Mouse (Mus musculus) brain, embryonic 18.5 days (tissue): ENCODE results near the gene Aldh2.

Experiments
- DNase-seq: peaks from one replicate; pipeline ENCODE4 v3.0.0-alpha.2; 2012; ENCODE audit warnings: low read depth, low spot score

Aldh2 gene

GRCm38 (mm10) chr5:121595758-121596157 lies 2.1 kb upstream of the Aldh2 start:
- DNase-seq: no peak

GRCm38 (mm10) chr5:121594714-121595313 lies 1.2 kb upstream of the Aldh2 start:
- DNase-seq: no peak

- DNase-seq: no peak
Observed at GRCm38 (mm10) chr5:121592816-121593407, 712 bp downstream of the Aldh2 start.

- DNase-seq: no peak
Observed at GRCm38 (mm10) chr5:121592064-121592815, 1.4 kb downstream of the Aldh2 start.

DNA sequence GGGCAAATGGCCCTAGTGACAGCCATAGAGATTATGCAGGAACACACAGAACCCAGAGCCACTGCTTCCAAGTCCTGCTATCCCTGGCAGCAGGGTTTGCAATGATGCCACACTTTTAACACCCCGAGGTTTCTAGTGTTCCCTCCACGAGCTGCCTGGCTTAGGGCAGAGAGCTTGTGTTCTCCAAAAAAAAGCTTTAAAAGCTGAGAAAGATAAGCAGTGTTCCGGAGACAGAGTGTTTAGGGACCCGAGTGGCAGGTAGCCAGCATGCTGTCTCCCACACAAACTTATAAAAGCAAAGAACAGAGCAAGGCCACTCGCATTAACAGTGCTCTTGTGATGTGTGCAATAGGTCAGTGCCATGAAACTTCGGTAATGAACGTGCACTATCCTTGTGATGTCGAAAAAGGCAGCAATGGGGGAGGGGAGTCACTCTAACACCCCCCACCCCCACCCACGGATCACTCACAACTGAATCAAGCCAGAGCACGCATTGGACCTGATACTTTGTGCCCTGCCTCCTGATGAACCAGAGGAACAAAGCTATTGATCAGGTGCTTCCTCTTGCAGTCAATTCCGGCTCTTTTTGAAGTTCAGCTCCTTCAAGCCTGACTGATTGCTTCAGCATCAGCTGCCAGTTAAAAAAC lies 2.1 kb downstream of the Aldh2 start:
- DNase-seq: no peak

- DNase-seq: no peak
Observed at GRCm38 (mm10) chr5:121589928-121590327, 3.7 kb downstream of the Aldh2 start.

DNA sequence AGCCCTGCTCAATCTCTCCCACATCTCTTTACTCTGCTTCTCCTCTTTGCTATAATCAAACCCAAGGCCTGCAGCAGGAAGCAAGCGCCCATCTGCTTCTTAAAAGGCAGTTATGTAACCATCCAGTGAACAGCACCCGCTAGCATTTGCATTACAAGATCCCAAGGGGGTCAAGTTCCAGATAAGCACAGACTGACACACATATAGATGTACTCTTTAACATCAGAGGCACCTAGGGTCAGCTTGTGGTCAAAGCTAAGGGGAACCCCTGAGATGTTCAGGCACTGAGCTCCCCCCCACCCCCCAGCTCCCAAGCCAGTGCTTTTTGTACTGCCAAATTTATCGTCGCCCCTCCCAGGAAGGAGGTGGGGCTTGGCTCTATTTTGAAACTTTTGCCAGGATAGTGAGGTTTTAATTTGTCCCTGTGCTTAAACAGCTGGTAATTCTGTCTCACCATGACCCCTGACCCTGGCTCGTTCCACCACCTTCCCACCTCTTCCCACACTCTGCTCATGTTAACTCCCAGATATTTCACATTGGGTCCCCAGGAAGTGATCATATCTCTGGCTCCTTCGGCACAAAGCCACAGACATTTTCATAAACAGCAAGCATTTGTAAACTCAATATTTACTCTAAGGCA lies 7.1 kb downstream of the Aldh2 start:
- DNase-seq: no peak

GRCm38 (mm10) chr5:121585699-121586098 lies 7.9 kb downstream of the Aldh2 start:
- DNase-seq: no peak

- no peak for DNase-seq
Observed at GRCm38 (mm10) chr5:121585005-121585404, 8.6 kb downstream of the Aldh2 start.

DNA sequence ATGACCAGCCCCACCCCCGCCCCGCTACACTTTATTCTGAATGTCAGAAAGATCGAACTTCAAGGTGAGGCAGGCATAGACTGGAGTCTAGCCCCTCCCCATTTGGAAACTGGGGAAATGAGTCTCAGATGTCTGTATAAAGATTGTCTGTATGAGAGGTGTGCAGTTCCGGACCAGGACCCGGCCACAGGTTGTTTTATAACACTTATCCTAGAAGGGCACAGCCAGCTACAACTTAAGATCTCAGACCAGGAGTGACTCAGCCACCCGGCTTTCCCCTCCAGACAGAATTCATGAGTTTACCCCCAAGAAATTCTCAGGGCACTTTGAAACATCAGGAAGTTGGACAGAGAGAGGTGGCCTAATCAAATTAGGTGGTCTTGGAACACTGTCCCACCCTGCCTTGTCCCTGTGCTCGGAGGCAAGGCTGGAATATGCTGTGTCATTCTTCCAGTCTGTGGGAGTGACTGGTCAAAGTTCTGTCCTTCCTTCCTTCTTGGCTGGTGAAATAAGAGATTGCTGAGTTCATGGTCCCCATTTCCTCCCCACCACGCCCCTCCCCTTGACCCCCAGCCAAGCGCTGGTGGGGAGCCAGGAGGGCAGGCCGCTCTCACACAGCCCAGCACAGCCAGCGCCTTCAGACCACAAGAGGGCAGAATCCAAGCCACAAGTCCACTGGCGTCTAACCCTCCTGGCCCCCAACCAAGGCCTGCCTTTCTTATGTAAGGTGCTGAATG lies 9.7 kb downstream of the Aldh2 start:
- peak; percentile 14 for DNase-seq

DNA sequence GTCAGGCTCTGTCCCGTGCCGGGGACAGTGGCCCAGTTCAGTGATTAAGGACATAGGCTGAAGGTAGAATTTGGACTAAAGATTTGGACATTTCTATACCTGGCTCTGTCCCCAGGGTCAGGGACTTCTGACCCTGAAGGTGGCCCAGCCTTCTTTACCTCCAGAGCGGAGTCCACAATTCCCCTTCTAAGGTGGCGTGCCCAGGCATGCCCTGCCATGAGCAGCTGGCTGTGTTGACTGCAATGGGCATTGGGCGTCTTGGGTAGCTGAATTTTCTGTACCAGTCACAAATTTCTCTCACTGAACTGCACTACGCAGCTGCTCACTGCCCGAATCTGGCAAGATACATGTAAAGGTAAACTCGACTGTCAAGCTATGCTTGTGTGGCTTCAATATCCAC lies 11.7 kb downstream of the Aldh2 start:
- no peak for DNase-seq

DNA sequence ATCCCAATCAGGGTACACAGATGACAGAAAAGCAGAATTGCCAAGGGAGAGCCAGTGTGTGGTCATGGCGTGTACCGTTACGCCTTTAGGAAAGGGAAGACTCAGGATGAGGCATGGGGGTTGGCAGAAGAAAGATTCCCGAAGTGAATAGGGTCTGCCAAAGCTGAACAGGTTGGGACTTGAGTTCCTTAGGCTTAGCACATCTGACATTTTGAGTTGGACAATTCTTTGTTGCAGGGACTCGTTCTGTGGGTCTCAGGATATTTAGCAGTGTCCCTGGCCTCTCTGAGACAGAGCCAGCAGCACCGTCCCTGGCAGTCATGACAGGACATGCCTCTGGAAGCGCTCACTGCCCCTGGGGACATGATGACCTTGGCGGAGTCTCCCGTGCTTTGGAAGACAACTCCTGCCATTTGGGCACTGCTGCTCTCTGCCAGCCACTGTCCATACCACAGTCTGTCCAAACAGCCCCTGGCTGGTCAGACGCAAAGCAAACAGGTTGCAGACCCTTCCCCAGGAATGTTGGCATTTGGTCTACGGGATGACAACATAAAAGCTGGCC lies 16.6 kb downstream of the Aldh2 start:
- DNase-seq: no peak

DNA sequence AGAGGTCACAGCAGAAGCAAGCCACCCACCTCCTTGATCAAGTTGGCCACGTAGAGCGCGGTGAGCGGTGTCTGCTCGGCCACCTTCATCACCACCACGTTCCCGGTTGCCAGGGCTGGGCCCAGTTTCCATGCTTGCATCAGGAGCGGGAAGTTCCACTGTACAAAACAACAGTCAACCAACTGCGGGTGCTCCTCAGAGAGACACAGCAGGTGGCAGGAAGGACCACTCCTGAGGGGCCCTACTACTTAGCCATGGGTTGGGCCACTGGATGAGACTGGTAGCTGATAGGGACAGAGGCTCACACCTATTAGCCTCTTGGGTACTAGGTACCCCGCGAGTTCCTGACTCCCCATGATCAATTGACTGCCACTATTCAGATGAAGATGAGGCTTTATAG lies 17.8 kb downstream of the Aldh2 start:
- DNase-seq: no peak

DNA sequence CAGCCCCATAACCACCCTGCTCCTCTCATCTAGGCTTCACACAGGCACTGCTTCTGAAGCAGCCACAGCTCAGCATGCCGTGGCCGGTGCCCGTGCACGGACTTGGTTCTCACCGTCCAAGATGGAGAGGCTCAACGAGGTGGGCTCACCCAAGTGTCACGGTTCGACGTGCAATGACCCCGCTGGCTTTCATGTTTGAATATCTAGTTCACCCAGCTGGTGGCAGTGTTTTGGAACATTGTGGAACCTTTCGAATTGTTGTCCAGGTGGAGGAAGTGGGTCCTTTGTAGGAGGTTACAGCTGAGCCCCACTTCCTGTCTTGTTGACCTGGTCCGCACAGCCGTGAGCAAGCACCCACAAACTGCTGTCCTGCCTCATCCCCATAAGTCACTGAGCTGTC lies 19.5 kb downstream of the Aldh2 start:
- no peak for DNase-seq

GRCm38 (mm10) chr5:121570787-121571186 lies 22.8 kb downstream of the Aldh2 start:
- no peak for DNase-seq

- DNase-seq: no peak
Observed at GRCm38 (mm10) chr5:121569881-121570420, 23.7 kb downstream of the Aldh2 start.

DNA sequence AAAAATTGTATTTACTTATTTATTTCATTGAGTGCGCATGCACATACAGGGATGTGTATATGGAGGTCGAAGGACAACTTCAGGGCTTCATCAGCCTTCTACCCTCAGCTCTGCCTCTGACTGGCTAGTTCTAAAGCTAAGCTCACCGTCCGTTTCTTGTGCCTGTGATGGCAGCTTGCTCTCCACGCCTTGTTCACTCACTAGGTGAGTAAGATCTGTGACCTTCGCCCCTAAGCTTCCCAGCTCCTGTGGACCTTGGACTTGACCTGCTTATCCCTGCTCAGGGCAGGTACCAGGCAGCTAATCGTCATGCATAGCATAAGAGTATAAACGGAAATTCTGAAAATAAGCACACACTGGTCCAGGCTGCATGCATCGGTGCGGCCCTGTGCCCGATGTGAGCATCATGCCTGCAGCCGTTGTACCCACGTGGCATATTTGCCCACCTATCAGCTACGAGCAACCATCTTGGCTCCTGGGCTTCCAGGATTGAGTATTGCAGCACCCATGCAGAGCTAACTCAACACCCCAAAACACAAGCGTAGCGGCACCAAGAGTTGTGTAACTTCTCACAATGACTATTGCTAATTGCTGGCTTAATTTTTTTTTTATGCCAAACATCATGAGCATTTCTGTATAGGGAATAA lies 27.5 kb downstream of the Aldh2 start:
- DNase-seq: no peak

- no peak for DNase-seq
Observed at GRCm38 (mm10) chr5:121564468-121564895, 29.1 kb downstream of the Aldh2 start.

DNA sequence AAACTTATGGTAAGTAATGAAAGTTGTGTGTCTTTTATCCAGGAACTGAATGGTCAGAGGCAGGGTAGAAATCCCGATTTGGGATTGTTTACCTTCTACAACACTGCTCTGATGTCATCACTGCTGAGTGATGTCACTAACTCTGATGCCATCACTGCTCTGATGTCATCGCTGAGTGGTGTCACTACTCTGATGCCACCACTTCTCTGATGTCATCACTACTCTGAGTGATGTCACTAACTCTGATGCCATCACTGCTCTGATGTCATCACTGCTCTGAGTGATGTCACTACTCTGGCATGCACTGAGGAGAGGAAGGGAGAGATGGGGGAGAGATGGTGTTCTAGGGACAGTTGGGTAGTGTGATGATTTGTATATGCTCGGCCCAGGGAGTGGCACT lies 31.2 kb downstream of the Aldh2 start:
- DNase-seq: no peak

DNA sequence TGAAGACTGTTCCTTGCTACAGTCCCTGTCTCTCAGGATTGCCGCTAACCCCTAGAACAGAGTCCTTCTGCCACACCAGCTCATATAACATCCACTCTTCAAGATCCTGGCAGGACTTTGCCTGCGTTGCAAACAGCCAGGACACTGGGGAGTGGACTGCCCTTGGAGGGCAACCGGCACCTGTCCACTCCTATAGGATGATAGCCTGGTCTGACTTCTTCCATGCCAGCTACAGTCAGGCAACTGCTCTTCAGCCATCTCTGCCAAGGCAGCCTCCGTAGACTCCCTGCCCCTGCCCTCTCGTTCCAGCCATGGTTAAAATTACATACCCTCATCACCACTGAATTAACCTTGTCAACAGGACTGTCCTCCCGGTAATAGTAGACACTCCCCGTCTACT lies 44.4 kb downstream of the Aldh2 start:
- DNase-seq: no peak
